Mouse (Mus musculus): ENCODE measurements around the gene Mat1a.

- TF ChIP-seq POLR2A (IDR thresholded peaks at IDR 0.05; ENCODE audit: borderline replicate concordance, low read depth, low read length) (no peak), CTCF (IDR thresholded peaks at IDR 0.05; ENCODE audit: low read depth, low read length) (no peak)
These were observed 55.9 kb downstream of the Mat1a start for GRCm38 (mm10) chr14:41160743-41161142.
